Mouse (Mus musculus): ENCODE measurements around the gene Acp5. TPM values are rescaled to one million over a fixed set of nuclear protein-coding genes. Genes with fewer than 3 reads are reported as not detected.
A peak's percentile ranks its signal among the peaks of the same experiment; 100 is the strongest.

Gene Acp5
- total RNA-seq, 2 experiments from 2014 or later = 6.5 to 11.3 TPM

DNA sequence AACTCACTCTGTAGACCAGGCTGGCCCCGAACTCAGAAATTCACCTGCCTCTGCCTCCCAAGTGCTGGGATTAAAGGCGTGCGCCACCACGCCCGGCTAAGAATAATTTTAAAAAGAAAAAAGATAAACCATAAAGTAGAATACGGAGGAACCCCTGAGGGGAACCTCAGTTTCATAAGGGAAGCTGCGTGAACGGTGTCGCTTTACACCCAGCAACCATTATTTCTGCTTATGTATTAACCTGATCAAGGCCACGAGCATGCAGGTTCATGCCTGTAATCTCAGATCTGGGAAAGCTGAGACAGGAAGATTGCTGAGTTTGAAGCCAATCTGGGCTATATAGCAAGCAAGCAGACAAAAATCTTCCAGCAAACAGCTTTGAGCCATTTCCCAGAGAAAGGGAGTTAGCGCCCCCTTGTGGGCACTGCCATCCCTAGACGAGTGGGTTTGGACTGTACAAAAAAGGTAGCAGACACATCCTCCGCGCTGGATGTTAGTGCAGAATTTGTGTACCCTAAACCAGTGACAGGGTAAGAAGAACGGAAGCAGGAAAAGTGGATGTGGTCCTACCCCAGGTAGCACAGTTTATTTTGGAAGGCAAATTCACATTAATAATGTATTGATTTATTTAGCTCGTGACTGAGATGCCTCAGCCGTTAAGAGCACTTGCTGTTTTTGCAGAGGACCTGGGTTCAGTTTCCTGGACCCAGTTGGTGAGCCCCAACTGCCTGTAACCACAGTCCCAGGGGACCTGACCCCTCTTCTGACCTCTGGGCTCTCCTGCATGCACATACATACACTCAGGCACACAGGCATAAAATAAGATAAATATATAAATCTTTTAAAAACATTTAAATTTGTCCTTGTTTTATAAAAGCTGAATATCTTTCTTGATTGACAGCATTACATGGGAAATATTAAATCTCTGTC is 7.9 kb upstream of the Acp5 start:
- peak; percentile 71 for ATAC-seq (replicated peaks; ENCODE audit: low FRiP score, low TSS enrichment, poor library complexity, severe bottlenecking)

DNA sequence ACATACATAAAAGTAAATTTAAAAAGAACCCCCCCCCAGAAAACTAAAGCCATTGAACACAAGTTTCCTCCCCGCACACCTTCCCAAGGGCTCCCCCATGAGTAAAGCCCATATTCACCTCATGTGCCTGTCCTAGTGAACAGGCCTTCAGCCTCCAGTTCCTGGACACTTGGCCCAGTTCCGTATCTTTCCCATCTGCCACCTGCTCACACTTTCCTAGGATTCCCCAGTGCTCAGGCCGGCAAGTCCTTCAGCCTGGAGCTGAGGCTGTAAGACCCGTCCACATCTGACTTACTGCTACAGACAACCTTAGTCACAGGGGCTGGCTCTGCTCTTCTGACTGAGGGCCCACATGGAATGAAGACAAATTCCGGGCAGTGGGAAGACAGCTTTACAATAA is 4.2 kb upstream of the Acp5 start:
- no peak for ATAC-seq (replicated peaks; ENCODE audit: low FRiP score, low TSS enrichment, poor library complexity, severe bottlenecking)

DNA sequence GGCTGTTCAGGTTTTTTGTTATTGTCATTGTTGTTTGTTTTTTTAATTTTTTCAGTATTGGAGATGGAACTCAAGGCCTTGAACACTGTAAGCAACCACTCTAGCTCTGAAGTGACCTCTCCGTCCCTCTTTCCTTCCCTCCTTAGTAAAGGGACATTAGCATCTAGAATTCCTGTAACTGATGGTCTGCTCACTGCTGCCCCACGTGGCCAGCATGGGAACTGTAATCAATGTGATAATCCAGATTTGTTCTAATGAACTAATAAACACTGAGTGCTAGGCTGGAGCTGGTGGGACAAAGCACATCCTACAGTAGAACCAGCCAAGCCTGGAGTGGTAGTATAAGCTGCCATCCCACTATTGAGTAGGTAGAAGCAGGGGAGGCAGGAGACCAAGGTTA is 3.0 kb upstream of the Acp5 start:
- ATAC-seq (replicated peaks; ENCODE audit: low FRiP score, low TSS enrichment, poor library complexity, severe bottlenecking) = no peak

DNA sequence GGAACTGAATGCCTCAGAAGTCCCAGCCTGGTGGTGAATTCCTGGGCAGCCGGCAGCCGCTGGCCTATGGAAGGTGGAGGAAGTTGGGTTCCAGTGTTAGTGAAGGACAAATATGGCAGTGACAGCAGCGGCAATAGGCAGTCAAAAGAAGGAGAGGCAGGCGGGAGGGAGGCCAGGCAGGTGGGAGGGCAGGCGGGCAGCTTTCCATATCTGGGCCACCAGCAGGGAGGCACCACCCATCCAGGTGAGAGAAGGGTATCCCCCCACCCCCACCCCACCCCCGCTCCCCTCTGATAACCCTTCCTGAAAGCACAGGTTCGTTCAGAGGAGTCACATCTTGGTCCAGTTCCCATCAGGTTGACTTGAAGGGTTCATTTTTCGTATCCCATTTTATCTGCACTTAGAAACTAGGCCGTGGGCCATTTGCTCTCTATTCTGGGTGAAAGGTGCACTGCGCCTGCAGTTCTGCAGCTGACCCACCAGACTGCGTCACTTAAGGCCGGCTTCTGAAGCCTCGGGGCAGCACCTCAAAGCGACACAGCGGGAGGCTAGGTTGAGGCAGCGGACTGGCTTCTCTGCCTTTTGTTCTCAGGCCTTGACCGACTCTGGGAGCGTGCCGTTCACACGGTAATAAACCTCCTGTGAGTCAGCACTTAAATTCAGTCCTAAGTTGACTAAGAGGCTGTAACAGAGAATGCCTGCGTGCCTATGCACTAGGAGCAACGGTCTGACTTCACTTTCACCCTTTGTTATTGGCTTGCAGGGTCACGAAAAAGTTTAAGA is 1.4 kb upstream of the Acp5 start:
- ATAC-seq (replicated peaks; ENCODE audit: low FRiP score, low TSS enrichment, poor library complexity, severe bottlenecking) = no peak

DNA sequence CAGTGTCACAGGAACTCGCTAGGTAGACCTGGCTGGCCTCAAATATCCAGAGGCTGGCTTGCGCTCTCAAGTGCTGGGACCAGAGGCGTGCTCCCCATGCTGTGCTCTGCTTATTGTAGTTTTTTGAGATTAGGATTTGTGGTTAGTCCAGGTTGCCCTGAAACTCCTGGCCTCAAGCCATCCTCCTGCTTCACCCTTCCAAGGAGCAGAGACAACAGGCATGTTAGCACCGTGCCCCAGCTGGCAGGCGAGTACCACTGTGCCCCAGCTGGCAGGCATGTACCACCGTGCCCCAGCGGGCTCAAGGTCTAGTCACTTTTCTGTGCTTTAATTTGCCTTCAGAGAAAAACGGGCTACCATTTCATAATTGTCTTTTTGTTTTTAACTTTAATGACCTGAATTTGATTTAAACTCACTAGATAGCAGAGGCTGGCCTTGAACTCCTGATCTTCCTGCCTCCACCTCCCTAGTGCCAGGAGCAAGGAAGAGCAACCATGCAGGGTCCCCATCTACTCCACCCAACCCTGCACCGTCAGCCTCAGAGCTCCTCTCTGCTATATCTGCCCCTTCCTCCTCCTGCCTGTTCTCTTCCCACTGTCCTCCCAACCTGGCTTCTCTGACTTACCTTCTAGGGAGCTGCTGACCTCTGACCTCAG is 395 bp downstream of the Acp5 start:
- peak; percentile 35; the same call in 1 of the 2 replicates for ATAC-seq (replicated peaks; ENCODE audit: low FRiP score, low TSS enrichment, poor library complexity, severe bottlenecking)

DNA sequence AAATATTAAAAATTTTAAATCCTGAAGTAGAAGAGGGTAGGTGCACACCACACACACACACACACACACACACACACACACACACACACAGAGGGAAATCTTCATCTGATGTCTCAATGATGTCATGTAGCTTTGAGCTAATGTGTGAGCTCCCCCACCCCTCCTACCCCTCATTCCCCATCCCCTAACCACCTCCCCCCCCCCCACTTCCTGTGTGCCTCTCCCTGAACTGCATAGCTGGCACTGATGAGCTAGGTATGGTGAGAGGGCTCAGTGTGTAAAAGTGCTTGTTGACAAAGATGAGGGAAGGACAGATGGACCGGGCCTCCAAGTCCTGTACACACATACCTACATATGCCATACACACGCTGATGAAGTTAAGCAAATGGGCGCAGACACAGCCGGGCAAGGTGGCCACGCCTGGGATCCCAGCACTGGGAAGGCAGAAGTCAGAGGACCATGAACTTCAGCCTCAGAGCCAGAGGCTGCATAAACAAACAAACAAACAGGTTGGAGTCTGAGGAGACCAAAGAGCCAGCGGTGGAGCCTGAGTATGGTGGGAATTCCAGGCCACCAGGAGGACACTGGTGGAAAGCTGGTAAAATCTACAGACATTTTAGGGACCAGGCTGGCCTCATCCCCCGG is 1.1 kb downstream of the Acp5 start:
- no peak for ATAC-seq (replicated peaks; ENCODE audit: low FRiP score, low TSS enrichment, poor library complexity, severe bottlenecking)

DNA sequence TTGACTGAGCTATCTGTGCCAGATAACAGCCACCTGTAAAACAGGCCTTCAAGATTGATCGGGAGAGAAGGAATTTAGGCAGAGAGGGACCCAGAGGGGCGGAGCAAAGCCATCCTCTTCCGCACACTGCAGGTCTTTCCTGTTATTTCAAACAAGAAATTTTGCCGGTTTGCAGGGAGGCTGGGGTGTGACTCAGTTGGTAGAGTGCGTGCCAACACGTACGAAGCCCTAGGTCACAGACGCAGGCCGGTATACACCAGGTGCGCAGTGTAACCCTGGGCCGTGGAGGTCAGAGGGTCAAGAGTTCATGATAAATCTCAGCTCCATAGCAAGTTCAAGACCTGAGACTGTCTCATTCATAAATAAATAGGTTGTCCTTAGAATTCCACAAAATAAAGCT is 3.3 kb downstream of the Acp5 start:
- no peak for ATAC-seq (replicated peaks; ENCODE audit: low FRiP score, low TSS enrichment, poor library complexity, severe bottlenecking)

DNA sequence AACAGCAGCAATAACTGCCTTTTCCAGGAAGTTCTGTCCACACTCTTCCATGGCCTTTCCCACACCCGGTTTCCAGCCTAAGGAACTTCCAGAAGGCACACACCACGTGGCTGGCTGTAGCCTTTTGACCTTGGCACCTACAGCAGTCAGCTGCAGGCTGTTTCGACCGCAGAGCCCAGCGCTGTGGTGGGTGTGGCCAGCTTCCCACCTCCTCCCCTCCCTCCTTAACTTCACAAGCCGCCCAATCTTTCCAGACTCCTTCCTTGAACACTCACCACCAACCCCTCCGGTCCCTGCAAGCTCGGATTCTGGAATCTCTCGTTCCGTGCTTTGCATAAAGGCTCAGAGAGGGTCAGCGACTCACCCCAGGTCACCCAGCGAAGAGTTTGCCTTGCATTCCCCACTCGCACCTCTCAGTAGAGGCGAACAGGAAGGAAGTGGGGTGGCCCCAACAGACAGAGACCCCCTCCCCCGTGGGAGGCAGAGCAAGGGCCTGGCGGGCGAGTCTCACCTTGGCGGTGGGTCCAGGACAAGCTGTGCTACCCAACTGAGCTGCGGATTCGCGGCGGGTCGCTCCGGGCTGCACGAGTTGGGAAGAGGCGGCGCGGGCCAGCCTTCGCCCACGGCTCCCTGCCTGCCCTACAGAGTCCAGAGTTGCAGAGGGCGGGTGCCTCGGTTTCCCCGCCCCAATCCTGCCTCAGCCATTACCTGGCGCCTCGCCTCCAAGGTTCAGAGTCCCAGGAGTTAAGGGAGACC is 4.1 kb downstream of the Acp5 start:
- 0 out of 2 replicates have a peak, but pooled peaks have one; percentile 37 for ATAC-seq (replicated peaks; ENCODE audit: low FRiP score, low TSS enrichment, poor library complexity, severe bottlenecking)

DNA sequence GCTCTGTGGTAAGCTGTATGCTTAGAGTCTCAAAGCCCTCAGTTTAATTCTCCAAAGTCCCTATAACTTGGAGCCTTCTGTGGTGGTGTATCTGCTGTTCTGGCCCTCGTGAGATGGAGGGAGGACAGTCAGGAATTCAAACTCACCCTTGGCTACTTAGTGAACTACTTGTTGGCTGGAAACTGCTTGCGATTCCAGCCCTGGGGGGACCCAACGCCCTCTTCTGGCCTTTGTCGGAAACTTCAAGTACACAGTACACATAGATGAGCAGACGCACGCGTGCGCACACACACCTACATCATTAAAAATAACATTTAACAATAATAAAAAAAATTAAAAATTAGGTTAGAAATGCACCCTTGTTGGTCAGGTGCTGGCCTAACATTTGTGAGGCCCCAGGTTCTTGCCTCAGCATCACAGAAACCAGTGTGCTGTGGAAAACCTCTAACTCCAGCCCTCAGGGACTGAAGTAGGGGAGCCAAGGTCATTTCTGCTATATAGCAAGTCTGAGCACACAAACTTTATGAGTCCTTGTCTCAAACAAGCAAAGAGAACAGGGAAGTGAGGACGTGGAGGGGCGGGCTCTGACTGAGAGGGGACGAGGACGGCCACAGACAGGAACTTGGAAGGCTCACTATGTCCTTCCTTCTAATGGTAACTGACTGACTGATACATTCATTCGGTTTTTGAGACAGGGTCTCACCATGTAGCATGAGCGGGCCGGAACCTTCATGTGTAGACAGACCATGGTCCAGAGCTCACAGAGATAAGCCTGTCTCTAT is 10.1 kb downstream of the Acp5 start:
- ATAC-seq (replicated peaks; ENCODE audit: low FRiP score, low TSS enrichment, poor library complexity, severe bottlenecking) = no peak

DNA sequence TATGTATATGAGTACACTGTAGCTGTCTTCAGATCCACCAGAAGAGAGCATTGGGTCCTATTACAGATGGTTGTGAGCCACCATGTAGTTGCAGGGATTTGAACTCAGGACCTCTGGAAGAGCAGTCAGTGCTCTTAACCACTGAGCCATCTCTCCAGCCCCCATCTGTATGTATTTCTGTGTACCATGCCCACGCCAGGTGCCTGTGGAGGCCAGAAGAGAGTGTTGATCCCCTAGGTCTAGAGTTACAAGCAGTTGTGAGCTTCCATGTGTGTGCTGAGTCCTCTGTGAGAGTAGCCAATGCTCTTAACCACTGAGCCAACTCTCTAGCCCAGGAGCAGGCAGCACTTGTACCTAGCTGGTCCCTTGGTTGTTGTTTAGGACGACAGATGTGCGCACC is 11.3 kb downstream of the Acp5 start:
- no peak for ATAC-seq (replicated peaks; ENCODE audit: low FRiP score, low TSS enrichment, poor library complexity, severe bottlenecking)

DNA sequence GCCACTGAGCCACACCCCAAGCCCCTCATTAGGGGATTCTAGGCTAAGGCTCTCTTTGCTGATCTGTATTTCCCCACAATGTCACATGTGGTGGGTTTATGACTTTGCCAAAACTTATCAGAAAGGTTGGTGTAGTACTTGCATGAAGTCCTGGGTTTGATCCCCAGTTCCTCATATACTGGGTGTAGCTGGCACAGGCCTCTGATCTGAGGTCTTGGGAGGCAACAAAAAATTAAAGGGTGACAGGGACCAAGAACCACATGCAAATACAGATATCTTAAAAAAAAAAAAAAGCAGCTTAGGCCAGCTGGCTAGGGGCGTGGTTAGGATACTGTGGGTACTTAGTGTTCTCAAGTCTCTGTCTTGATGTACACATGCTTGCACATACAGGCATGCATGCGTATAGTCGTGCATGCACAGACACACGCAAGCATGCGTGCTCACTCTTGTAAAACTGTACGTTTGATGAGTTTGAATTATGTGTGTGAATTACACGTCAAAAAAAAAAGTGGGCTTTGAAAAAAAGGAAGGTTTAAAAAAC is 12.4 kb downstream of the Acp5 start:
- peak; percentile 51 for ATAC-seq (replicated peaks; ENCODE audit: low FRiP score, low TSS enrichment, poor library complexity, severe bottlenecking)

DNA sequence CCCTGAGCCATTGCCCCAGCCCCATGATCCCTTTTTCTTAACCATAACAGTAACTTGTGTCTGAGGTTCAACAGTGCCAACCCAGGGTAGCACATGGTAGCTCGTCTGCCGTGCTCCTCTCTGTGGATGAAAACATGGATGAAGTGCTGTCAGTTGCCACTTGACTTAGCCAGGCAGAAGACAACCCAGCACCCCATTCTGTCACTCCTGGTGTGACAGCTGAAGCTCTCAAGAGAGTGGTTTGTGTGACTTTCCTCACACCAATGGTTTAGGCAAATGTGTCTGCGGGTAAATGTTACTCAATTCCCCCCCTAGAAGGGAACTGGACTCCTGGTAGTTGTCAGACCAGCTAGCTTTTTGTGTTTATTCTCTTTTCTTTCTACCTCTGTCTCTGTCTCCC is 13.5 kb downstream of the Acp5 start:
- no peak for ATAC-seq (replicated peaks; ENCODE audit: low FRiP score, low TSS enrichment, poor library complexity, severe bottlenecking)

DNA sequence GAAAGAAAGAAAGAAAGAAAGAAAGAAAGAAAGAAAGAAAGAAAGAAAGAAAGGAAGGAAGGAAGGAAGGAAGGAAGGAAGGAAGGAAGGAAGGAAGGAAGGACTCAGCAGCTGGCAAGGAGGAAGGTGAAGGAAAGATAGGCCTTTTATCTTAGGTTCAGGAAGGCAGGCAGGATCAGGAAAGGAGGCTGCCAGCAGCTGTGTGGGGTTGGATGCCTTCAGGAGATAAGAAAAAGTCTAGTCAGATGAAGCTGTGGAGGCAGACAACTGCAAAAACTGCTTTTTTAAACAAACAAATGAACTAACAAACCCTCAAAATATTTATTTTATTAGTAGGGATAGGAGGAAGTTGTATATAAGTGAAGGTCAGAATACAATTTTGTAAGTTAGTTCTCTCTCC is 14.0 kb downstream of the Acp5 start:
- ATAC-seq (replicated peaks; ENCODE audit: low FRiP score, low TSS enrichment, poor library complexity, severe bottlenecking) = peak; percentile 51; the same call in 1 of the 2 replicates

DNA sequence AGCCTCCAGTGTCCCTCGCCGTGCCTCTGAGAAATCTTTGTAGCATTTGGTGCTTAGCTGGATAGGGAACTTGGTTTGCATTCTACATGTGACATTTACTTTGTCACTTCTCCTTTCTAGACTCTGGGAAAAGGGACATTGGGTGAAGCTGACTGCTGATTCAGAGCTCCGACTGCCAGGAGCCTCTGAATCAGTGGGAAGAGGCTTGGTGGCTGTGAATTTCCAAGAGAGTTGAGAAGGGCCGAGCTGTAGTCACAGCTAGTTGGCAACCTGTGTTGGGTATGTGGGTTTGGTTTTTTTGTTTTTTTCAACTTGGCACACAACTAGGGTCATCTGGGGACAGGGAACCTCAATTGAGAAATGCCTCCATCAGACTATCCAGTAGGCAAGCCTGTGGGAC is 16.0 kb downstream of the Acp5 start:
- no peak for ATAC-seq (replicated peaks; ENCODE audit: low FRiP score, low TSS enrichment, poor library complexity, severe bottlenecking)

DNA sequence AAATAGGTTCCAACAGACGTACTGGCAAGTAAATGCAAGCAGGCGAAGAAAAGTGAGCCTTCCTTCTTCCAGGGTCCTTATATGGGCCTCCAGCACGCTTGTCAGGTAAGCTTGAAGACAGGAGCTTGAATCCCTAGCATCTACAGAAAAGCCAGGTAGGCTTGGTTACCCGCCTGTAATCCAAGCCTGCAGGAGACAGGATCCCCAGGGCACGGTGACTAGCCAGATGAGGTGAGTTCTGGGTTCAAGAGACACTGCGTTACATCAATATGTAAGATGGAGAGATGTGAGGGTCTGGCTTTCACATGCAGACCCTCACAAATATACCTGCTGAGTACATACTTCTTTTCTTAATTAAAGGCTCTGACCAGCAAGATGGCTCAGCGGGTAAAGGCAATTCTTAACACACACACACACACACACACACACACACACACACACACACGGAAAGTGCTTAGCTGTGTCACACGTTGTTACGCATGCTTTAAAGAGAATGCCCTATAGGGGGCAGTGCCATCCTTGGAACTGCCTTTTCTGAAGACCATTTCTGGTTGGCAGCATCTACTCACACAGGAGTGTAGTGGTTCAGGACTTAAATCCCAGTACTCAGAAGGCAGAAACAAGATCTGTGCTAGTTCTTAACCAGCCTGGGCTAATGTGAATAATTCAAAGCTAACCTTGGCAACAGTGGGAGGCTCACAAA is 17.6 kb downstream of the Acp5 start:
- ATAC-seq (replicated peaks; ENCODE audit: low FRiP score, low TSS enrichment, poor library complexity, severe bottlenecking) = peak; percentile 53

DNA sequence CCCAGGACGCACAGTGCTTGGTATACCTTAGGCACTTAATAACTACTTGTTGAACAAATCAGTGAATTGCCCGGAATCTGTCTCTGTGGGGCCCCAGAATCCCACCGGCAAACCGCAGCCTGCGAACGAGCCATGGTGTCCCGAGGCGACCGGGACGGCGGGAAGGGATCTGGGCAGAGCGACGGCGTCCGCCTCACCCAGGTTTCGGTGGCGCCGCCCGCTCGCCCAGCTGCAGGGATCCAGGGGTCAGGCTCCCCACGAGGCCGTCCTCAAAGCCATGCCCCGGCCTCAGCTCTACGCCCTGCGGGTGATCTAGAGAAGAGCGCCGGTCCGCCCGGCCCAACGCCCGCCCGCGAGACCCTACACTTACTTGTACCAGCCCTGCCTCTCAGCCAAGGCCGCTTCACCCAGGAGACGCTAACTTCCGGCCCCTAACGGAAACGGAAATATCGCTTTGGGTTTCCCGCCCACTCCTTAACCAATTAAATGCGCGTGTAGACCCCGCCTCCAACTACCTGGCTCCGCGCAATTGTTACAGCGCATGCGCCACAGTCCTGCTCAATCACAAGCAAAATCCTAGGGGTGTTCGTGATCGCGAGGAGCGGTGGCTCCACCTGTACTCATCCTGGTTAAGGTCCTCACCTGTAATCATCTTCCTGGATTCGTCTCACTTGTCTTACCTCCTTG is 18.6 kb downstream of the Acp5 start, which contains the start of gene Elof1:
Gene Elof1 (minus strand): TSS at position 433 of the 687 bp plus-strand sequence.
- ATAC-seq (replicated peaks; ENCODE audit: low FRiP score, low TSS enrichment, poor library complexity, severe bottlenecking) = peak; percentile 93

DNA sequence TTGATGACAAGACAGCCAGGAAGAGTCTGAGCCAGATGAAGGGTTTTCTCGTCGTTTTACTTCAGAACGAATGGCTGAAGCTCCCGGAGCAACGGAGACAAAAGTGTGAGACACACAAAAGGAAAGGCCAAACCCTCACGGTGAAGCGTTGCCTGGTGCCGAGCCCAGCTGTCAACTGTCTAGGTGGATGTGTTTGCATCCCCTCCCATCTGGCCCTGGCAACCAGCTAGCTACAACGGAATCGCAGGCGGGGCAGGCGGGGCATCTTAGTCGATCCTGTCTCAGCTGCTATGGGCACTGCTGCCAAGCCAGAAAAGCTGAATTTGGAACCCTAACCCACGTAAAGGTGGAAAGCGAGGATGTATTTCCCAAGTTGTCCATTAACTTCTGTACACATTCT is 19.4 kb downstream of the Acp5 start:
- peak; percentile 42 for ATAC-seq (replicated peaks; ENCODE audit: low FRiP score, low TSS enrichment, poor library complexity, severe bottlenecking)
